Mouse (Mus musculus): ENCODE data around the gene Acer1. TPM values are rescaled to one million over a fixed set of nuclear protein-coding genes. Genes with fewer than 3 reads are reported as not detected.

Gene Acer1
- polyA plus RNA-seq (2015; fragmentation: Nextera tagmentation; extraction: Ambion mirVana) = not detected in 2 replicates

GRCm38 (mm10) chr17:56982013-56982412, at the start of gene Acer1:
Gene Acer1 (minus strand): TSS chr17:56982126.
- peaks cover 3% of the 10 kb centered on the region; the same call in 1 of the 2 replicates for H3K4me1 ChIP-seq (replicated peaks)
- DNase-seq (no peak), ATAC-seq (ENCODE audit: low read depth) (no peak)
- no peak within 1 kb of the TSS for H3K27ac ChIP-seq
- H3K4me3 ChIP-seq (replicated peaks) = no peak within 1 kb of the TSS
- H3K4me2 ChIP-seq = no peak within 1 kb of the TSS
- no peak within 1 kb of the TSS for H3K9ac ChIP-seq
- H3K9me3 ChIP-seq (replicated peaks) = no peaks in the 10 kb centered on the region
- no peaks in the 10 kb centered on the region for H3K36me3 ChIP-seq
- WGBS (ENCODE audit: insufficient replicate concordance) = 76% methylated on average over 5 of the region's 5 CpGs
- H3K27me3 ChIP-seq = no peaks in the 10 kb centered on the region

- peak; percentile 26 for DNase-seq
- H3K36me3 ChIP-seq = peaks cover 32% of the 10 kb centered on the region
These were observed 49.2 kb upstream of the Acer1 start, which contains the start of gene Khsrp for GRCm38 (mm10) chr17:57030931-57031660. Gene Khsrp (minus strand): TSS chr17:57031522.

GRCm38 (mm10) chr17:57029691-57030090, 47.8 kb upstream of the Acer1 start:
- WGBS (ENCODE audit: insufficient replicate concordance) = 20% methylated on average over 8 of the region's 8 CpGs
- Histone ChIP-seq H3K4me3 (replicated peaks) (peak overlapping the region; percentile 99), H3K36me3 (peaks cover 46% of the 10 kb centered on the region), H3K9me3 (replicated peaks) (no peaks in the 10 kb centered on the region), H3K27ac (peak overlapping the region; percentile 95), H3K9ac (peak overlapping the region; percentile 99), H3K27me3 (no peaks in the 10 kb centered on the region), H3K4me1 (replicated peaks) (peaks cover 63% of the 10 kb centered on the region), H3K4me2 (peak overlapping the region; percentile 97)
- DNase-seq (peak; percentile 69), ATAC-seq (ENCODE audit: low read depth) (no peak)

More at GRCm38 (mm10) chr17:57030931-57031660, 49.2 kb upstream of the Acer1 start, which contains the start of gene Khsrp:
- H3K9ac ChIP-seq = peak within 1 kb of the TSS; percentile 99
- H3K27ac ChIP-seq = peak within 1 kb of the TSS; percentile 95
- peaks cover 54% of the 10 kb centered on the region for H3K4me1 ChIP-seq (replicated peaks)
- H3K4me2 ChIP-seq = peak within 1 kb of the TSS; percentile 97
- under 1% methylated on average over 78 of the region's 99 CpGs for WGBS (ENCODE audit: insufficient replicate concordance)
- peak within 1 kb of the TSS; percentile 99 for H3K4me3 ChIP-seq (replicated peaks)
- peaks cover 4% of the 10 kb centered on the region; the same call in 1 of the 2 replicates for H3K27me3 ChIP-seq
- no peaks in the 10 kb centered on the region for H3K9me3 ChIP-seq (replicated peaks)
- no peak for ATAC-seq (ENCODE audit: low read depth)

- H3K4me1 ChIP-seq (replicated peaks) = peaks cover 75% of the 10 kb centered on the region
- H3K27me3 ChIP-seq = no peaks in the 10 kb centered on the region
- H3K4me3 ChIP-seq (replicated peaks) = no peak overlapping the region
- DNase-seq (peak; percentile 40), ATAC-seq (ENCODE audit: low read depth) (no peak)
- H3K4me2 ChIP-seq = peak overlapping the region; percentile 21; the same call in 1 of the 2 replicates
- peak overlapping the region; percentile 41 for H3K27ac ChIP-seq
- H3K9ac ChIP-seq = 0 out of 2 replicates have a peak overlapping the region, but pooled peaks have one; percentile 36
- peaks cover 68% of the 10 kb centered on the region for H3K36me3 ChIP-seq
- 60% methylated on average over 4 of the region's 4 CpGs for WGBS (ENCODE audit: insufficient replicate concordance)
- no peaks in the 10 kb centered on the region for H3K9me3 ChIP-seq (replicated peaks)
These were observed 45.5 kb upstream of the Acer1 start for GRCm38 (mm10) chr17:57027471-57027870.

- Histone ChIP-seq H3K4me3 (replicated peaks) (no peak overlapping the region), H3K27me3 (no peaks in the 10 kb centered on the region), H3K9ac (0 out of 2 replicates have a peak overlapping the region, but pooled peaks have one; percentile 30), H3K4me2 (no peak overlapping the region), H3K36me3 (peaks cover 66% of the 10 kb centered on the region), H3K27ac (peak overlapping the region; percentile 89), H3K4me1 (replicated peaks) (peaks cover 74% of the 10 kb centered on the region), H3K9me3 (replicated peaks) (no peaks in the 10 kb centered on the region)
- peak; percentile 48; the same call in 1 of the 2 replicates for ATAC-seq (ENCODE audit: low read depth)
- no peak for DNase-seq
- WGBS (ENCODE audit: insufficient replicate concordance) = 41% methylated on average over 5 of the region's 5 CpGs
These were observed 39.0 kb upstream of the Acer1 start for GRCm38 (mm10) chr17:57020960-57021359.

- no peak overlapping the region for H3K4me3 ChIP-seq (replicated peaks)
- ATAC-seq (ENCODE audit: low read depth) (peak; percentile 83), DNase-seq (peak; percentile 61)
- no peaks in the 10 kb centered on the region for H3K27me3 ChIP-seq
- peaks cover 53% of the 10 kb centered on the region for H3K36me3 ChIP-seq
- peak overlapping the region; percentile 89 for H3K27ac ChIP-seq
- H3K9ac ChIP-seq = peak overlapping the region; percentile 30
- H3K9me3 ChIP-seq (replicated peaks) = no peaks in the 10 kb centered on the region
- WGBS (ENCODE audit: insufficient replicate concordance) = 25% methylated on average over 2 of the region's 2 CpGs
- H3K4me2 ChIP-seq = peak overlapping the region; percentile 28
- peaks cover 67% of the 10 kb centered on the region for H3K4me1 ChIP-seq (replicated peaks)
These were observed 37.8 kb upstream of the Acer1 start for GRCm38 (mm10) chr17:57019693-57020092.

- H3K4me2 ChIP-seq = peak overlapping the region; percentile 88
- no peaks in the 10 kb centered on the region for H3K9me3 ChIP-seq (replicated peaks)
- H3K36me3 ChIP-seq = peaks cover 24% of the 10 kb centered on the region
- H3K27ac ChIP-seq = peak overlapping the region; percentile 92
- H3K4me1 ChIP-seq (replicated peaks) = peaks cover 61% of the 10 kb centered on the region
- peak overlapping the region; percentile 78 for H3K4me3 ChIP-seq (replicated peaks)
- DNase-seq = peak; percentile 48
- WGBS (ENCODE audit: insufficient replicate concordance) = 68% methylated on average over 13 of the region's 13 CpGs
- H3K9ac ChIP-seq = peak overlapping the region; percentile 82
- no peaks in the 10 kb centered on the region for H3K27me3 ChIP-seq
- 0 out of 2 replicates have a peak, but pooled peaks have one; percentile 5 for ATAC-seq (ENCODE audit: low read depth)
These were observed 30.4 kb upstream of the Acer1 start for GRCm38 (mm10) chr17:57012245-57012795.

- ATAC-seq (ENCODE audit: low read depth) (peak; percentile 86), DNase-seq (peak; percentile 81)
- Histone ChIP-seq H3K4me2 (peak within 1 kb of the TSS; percentile 88), H3K27me3 (no peaks in the 10 kb centered on the region), H3K4me3 (replicated peaks) (peak within 1 kb of the TSS; percentile 78), H3K27ac (peak within 1 kb of the TSS; percentile 92), H3K4me1 (replicated peaks) (peaks cover 65% of the 10 kb centered on the region), H3K9ac (peak within 1 kb of the TSS; percentile 93), H3K36me3 (peaks cover 32% of the 10 kb centered on the region), H3K9me3 (replicated peaks) (no peaks in the 10 kb centered on the region)
- WGBS (ENCODE audit: insufficient replicate concordance) = under 1% methylated on average over 51 of the region's 51 CpGs
These were observed 29.6 kb upstream of the Acer1 start, which contains the start of the genes Gtf2f1 and Gm17949 for GRCm38 (mm10) chr17:57011236-57012141. Gene Gtf2f1 (minus strand): TSS chr17:57011288. Gene Gm17949 (plus strand): TSS chr17:57011469.

- H3K4me1 ChIP-seq (replicated peaks) = peaks cover 59% of the 10 kb centered on the region
- H3K9me3 ChIP-seq (replicated peaks) = no peaks in the 10 kb centered on the region
- H3K9ac ChIP-seq = peak overlapping the region; percentile 93
- peak overlapping the region; percentile 78 for H3K4me3 ChIP-seq (replicated peaks)
- peak overlapping the region; percentile 88 for H3K4me2 ChIP-seq
- WGBS (ENCODE audit: insufficient replicate concordance) = under 1% methylated on average over 19 of the region's 19 CpGs
- peak overlapping the region; percentile 92 for H3K27ac ChIP-seq
- H3K36me3 ChIP-seq = peaks cover 38% of the 10 kb centered on the region
- peak; percentile 59 for ATAC-seq (ENCODE audit: low read depth)
- no peak for DNase-seq
- H3K27me3 ChIP-seq = no peaks in the 10 kb centered on the region
These were observed 28.9 kb upstream of the Acer1 start for GRCm38 (mm10) chr17:57010911-57011235.

- H3K4me2 ChIP-seq = no peak overlapping the region
- H3K27me3 ChIP-seq = no peaks in the 10 kb centered on the region
- no peak overlapping the region for H3K4me3 ChIP-seq (replicated peaks)
- H3K27ac ChIP-seq = no peak overlapping the region
- no peak overlapping the region for H3K9ac ChIP-seq
- 82% methylated on average over 13 of the region's 13 CpGs for WGBS (ENCODE audit: insufficient replicate concordance)
- DNase-seq (no peak), ATAC-seq (ENCODE audit: low read depth) (0 out of 2 replicates have a peak, but pooled peaks have one; percentile 3)
- H3K9me3 ChIP-seq (replicated peaks) = no peaks in the 10 kb centered on the region
- peaks cover 74% of the 10 kb centered on the region for H3K36me3 ChIP-seq
- peaks cover 77% of the 10 kb centered on the region for H3K4me1 ChIP-seq (replicated peaks)
These were observed 25.4 kb upstream of the Acer1 start for GRCm38 (mm10) chr17:57007137-57007905.
